Mouse (Mus musculus) heart, embryonic 10.5 days (tissue): Measurements from ENCODE around the gene Kif3b. TPM values are rescaled to one million over a fixed set of nuclear protein-coding genes. Genes with fewer than 3 reads are reported as not detected.

Source experiments
- DNase-seq: peaks from one replicate; pipeline ENCODE4 v3.0.0-alpha.2; 2017; ENCODE audit warnings: low spot score
- H3K27ac ChIP-seq: fragments of 300-500 bp; sonication (generic); 2 replicates; pipeline ENCODE4 v1.5.1; 2016; ENCODE audit warnings: mild to moderate bottlenecking
- H3K27me3 ChIP-seq: fragments of 300-500 bp; sonication (generic); 2 replicates; pipeline ENCODE4 v1.6.1; 2016; ENCODE audit warnings: mild to moderate bottlenecking; ENCODE audit not compliant: poor library complexity, insufficient read depth, severe bottlenecking
- H3K36me3 ChIP-seq: fragments of 300-500 bp; sonication (generic); 2 replicates; pipeline ENCODE4 v1.6.1; 2016; ENCODE audit warnings: mild to moderate bottlenecking, moderate library complexity
- H3K4me1 ChIP-seq: fragments of 300-500 bp; sonication (generic); 2 replicates; pipeline ENCODE4 v1.6.1; 2016; ENCODE audit warnings: mild to moderate bottlenecking
- H3K4me3 ChIP-seq: fragments of 300-500 bp; sonication (generic); 2 replicates; pipeline ENCODE4 v1.5.1; 2016; ENCODE audit warnings: mild to moderate bottlenecking, moderate library complexity
- H3K9me3 ChIP-seq: fragments of 300-500 bp; sonication (generic); 2 replicates; pipeline ENCODE4 v1.6.1; 2016; ENCODE audit warnings: mild to moderate bottlenecking, moderate library complexity
- WGBS: fragments of 180-500 bp; shearing (Covaris S2); methylation state at CpG from one replicate; pipeline ENCODE4 v1.1.7; 2016; 5-methylcytosine and 5-hydroxymethylcytosine counted together
- polyA plus RNA-seq: library from polyadenylated mRNA; unstranded; fragments of >200 nt; fragmentation: Nextera tagmentation; extraction: Ambion mirVana; gene quantifications from 2 replicates; pipeline ENCODE4 v1.2.1, GENCODE M21; 2016

Gene Kif3b
- polyA plus RNA-seq, 1 experiment from 2014 or later, result 4.1 TPM

- WGBS, result 90% methylated on average over 7 of the region's 7 CpGs
- DNase-seq, result no peak
- Histone ChIP-seq H3K27me3 (no peaks in the 10 kb centered on the region), H3K4me3 (no peak overlapping the region), H3K36me3 (peaks cover 11% of the 10 kb centered on the region; the same call in 1 of the 2 replicates), H3K9me3 (no peaks in the 10 kb centered on the region), H3K4me1 (peaks cover 11% of the 10 kb centered on the region; the same call in 1 of the 2 replicates), H3K27ac (no peak overlapping the region)
These were observed 17.4 kb downstream of the Kif3b start for GRCm38 (mm10) chr2:153308586-153308985.

- DNase-seq, result no peak
- Histone ChIP-seq H3K9me3 (no peaks in the 10 kb centered on the region), H3K4me1 (peaks cover 11% of the 10 kb centered on the region; the same call in 1 of the 2 replicates), H3K27me3 (no peaks in the 10 kb centered on the region), H3K4me3 (no peak overlapping the region), H3K27ac (no peak overlapping the region), H3K36me3 (peaks cover 11% of the 10 kb centered on the region; the same call in 1 of the 2 replicates)
- 80% methylated on average over 8 of the region's 8 CpGs for WGBS
These were observed 17.9 kb downstream of the Kif3b start for GRCm38 (mm10) chr2:153309106-153309505.

GRCm38 (mm10) chr2:153310228-153310627 is 19.0 kb downstream of the Kif3b start:
- H3K4me3 ChIP-seq, result no peak overlapping the region
- no peaks in the 10 kb centered on the region for H3K27me3 ChIP-seq
- WGBS, result 80% methylated on average over 6 of the region's 6 CpGs
- no peak for DNase-seq
- no peak overlapping the region for H3K27ac ChIP-seq
- no peaks in the 10 kb centered on the region for H3K9me3 ChIP-seq
- H3K36me3 ChIP-seq, result peaks cover 11% of the 10 kb centered on the region; the same call in 1 of the 2 replicates
- H3K4me1 ChIP-seq, result peaks cover 8% of the 10 kb centered on the region; the same call in 1 of the 2 replicates

- H3K9me3 ChIP-seq, result no peaks in the 10 kb centered on the region
- no peaks in the 10 kb centered on the region for H3K4me1 ChIP-seq
- no peaks in the 10 kb centered on the region for H3K27me3 ChIP-seq
- no peak overlapping the region for H3K4me3 ChIP-seq
- no peak overlapping the region for H3K27ac ChIP-seq
- DNase-seq, result no peak
- peaks cover 30% of the 10 kb centered on the region for H3K36me3 ChIP-seq
- WGBS, result 91% methylated on average over 9 of the region's 9 CpGs
These were observed 21.7 kb downstream of the Kif3b start for GRCm38 (mm10) chr2:153312884-153313283.

- peaks cover 59% of the 10 kb centered on the region for H3K36me3 ChIP-seq
- no peak overlapping the region for H3K4me3 ChIP-seq
- DNase-seq, result no peak
- no peaks in the 10 kb centered on the region for H3K27me3 ChIP-seq
- no peaks in the 10 kb centered on the region; the same call in 1 of the 2 replicates for H3K4me1 ChIP-seq
- no peak overlapping the region for H3K27ac ChIP-seq
- H3K9me3 ChIP-seq, result no peaks in the 10 kb centered on the region
- 85% methylated on average over 4 of the region's 4 CpGs for WGBS
These were observed 27.2 kb downstream of the Kif3b start for GRCm38 (mm10) chr2:153318408-153318807.

GRCm38 (mm10) chr2:153319036-153319643 is 27.9 kb downstream of the Kif3b start:
- 71% methylated on average over 8 of the region's 8 CpGs for WGBS
- Histone ChIP-seq H3K36me3 (peaks cover 67% of the 10 kb centered on the region), H3K27me3 (no peaks in the 10 kb centered on the region), H3K4me3 (no peak overlapping the region), H3K4me1 (no peaks in the 10 kb centered on the region; the same call in 1 of the 2 replicates), H3K9me3 (no peaks in the 10 kb centered on the region), H3K27ac (peak overlapping the region; percentile 47; the same call in 1 of the 2 replicates)
- no peak for DNase-seq

GRCm38 (mm10) chr2:153325706-153326376 is 34.6 kb downstream of the Kif3b start:
- 82% methylated on average over 9 of the region's 9 CpGs for WGBS
- DNase-seq, result no peak
- no peak overlapping the region for H3K4me3 ChIP-seq
- no peaks in the 10 kb centered on the region for H3K4me1 ChIP-seq
- no peaks in the 10 kb centered on the region for H3K9me3 ChIP-seq
- H3K27me3 ChIP-seq, result no peaks in the 10 kb centered on the region
- H3K36me3 ChIP-seq, result peaks cover 77% of the 10 kb centered on the region
- no peak overlapping the region for H3K27ac ChIP-seq

GRCm38 (mm10) chr2:153332271-153332670 is 41.1 kb downstream of the Kif3b start:
- Histone ChIP-seq H3K4me3 (no peak overlapping the region), H3K27me3 (no peaks in the 10 kb centered on the region), H3K9me3 (no peaks in the 10 kb centered on the region), H3K27ac (no peak overlapping the region), H3K4me1 (peaks cover 10% of the 10 kb centered on the region), H3K36me3 (peaks cover 49% of the 10 kb centered on the region)
- no peak for DNase-seq
- 91% methylated on average over 5 of the region's 5 CpGs for WGBS

GRCm38 (mm10) chr2:153332981-153333380 is 41.8 kb downstream of the Kif3b start:
- peaks cover 48% of the 10 kb centered on the region for H3K36me3 ChIP-seq
- H3K27me3 ChIP-seq, result no peaks in the 10 kb centered on the region
- 91% methylated on average over 3 of the region's 3 CpGs for WGBS
- DNase-seq, result no peak
- no peaks in the 10 kb centered on the region for H3K9me3 ChIP-seq
- peaks cover 17% of the 10 kb centered on the region for H3K4me1 ChIP-seq
- no peak overlapping the region for H3K4me3 ChIP-seq
- no peak overlapping the region for H3K27ac ChIP-seq

- Histone ChIP-seq H3K27me3 (no peaks in the 10 kb centered on the region), H3K36me3 (peaks cover 42% of the 10 kb centered on the region), H3K4me1 (peaks cover 18% of the 10 kb centered on the region), H3K4me3 (no peak overlapping the region), H3K9me3 (no peaks in the 10 kb centered on the region), H3K27ac (no peak overlapping the region)
- no peak for DNase-seq
- 74% methylated on average over 6 of the region's 6 CpGs for WGBS
These were observed 42.6 kb downstream of the Kif3b start for GRCm38 (mm10) chr2:153333822-153334232.

GRCm38 (mm10) chr2:153334281-153334680 is 43.1 kb downstream of the Kif3b start:
- H3K4me3 ChIP-seq, result no peak overlapping the region
- peaks cover 40% of the 10 kb centered on the region for H3K36me3 ChIP-seq
- H3K27ac ChIP-seq, result no peak overlapping the region
- 69% methylated on average over 3 of the region's 3 CpGs for WGBS
- no peaks in the 10 kb centered on the region for H3K9me3 ChIP-seq
- no peaks in the 10 kb centered on the region for H3K27me3 ChIP-seq
- H3K4me1 ChIP-seq, result peaks cover 18% of the 10 kb centered on the region
- no peak for DNase-seq

GRCm38 (mm10) chr2:153336117-153336516 is 44.9 kb downstream of the Kif3b start:
- WGBS, result 44% methylated on average over 2 of the region's 2 CpGs
- Histone ChIP-seq H3K36me3 (peaks cover 25% of the 10 kb centered on the region), H3K4me3 (no peak overlapping the region), H3K27ac (no peak overlapping the region), H3K4me1 (peaks cover 18% of the 10 kb centered on the region), H3K9me3 (no peaks in the 10 kb centered on the region), H3K27me3 (no peaks in the 10 kb centered on the region)
- no peak for DNase-seq
